Mouse (Mus musculus) left cerebral cortex, adult 8-10 months (tissue): ENCODE data around the gene Grm8. TPM values are rescaled to one million over a fixed set of nuclear protein-coding genes. Genes with fewer than 3 reads are reported as not detected.
A peak's percentile ranks its signal among the peaks of the same experiment; 100 is the strongest.

Experiments used
- DNase-seq, 2 experiments: peaks; one replicate each; pipeline ENCODE4 v3.0.0; 2022; ENCODE audit warnings: low spot score in 2 of 2
- total RNA-seq, 4 experiments: library from RNA; stranded (reverse); gene quantifications; 2 replicates each; pipeline ENCODE4 v1.2.4; 2022

The Grm8 gene
- total RNA-seq = 10 to 100 TPM; 21.3 to 30.1 (median 25.8) TPM

- peak; percentile 25 to 32 for DNase-seq
Measured at GRCm38 (mm10) chr6:28135001-28135401, at the start of gene Grm8. Grm8 (minus strand) TSS chr6:28135178.

DNA sequence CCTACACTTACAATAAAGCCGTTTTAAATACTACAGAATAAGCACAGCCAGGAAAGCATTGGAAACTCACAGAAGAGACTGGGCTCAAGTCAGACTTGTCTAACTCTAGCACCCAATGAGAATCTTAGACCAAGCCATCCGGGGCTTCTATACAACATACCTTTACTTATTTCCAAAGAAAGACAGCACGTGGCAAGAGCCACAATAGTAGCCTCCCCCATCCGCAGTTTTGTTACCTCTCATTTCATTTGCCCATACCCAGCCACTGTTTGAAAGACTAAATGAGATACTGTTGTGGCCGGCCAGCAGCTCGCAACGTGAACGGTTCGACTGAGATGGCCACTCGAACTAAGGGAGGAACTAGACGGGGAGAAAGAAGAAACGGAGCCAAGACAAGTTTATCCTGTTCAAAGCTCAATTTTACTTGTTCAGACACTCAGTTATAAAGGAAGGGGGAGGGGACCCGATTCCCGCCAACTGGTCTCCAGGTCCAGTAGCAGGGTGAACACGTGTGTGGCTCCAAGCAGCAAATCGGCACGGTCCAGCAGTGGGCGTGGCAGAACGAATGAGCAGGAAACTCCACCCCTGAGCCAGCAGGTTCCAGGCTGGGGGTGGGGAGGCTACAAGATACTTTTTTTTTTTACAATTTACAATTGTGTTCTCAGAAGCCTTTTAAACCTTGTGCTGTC lies 35.0 kb upstream of the Grm8 start:
- DNase-seq = no peak

GRCm38 (mm10) chr6:28160399-28160798 lies 25.4 kb upstream of the Grm8 start:
- DNase-seq = no peak

DNA sequence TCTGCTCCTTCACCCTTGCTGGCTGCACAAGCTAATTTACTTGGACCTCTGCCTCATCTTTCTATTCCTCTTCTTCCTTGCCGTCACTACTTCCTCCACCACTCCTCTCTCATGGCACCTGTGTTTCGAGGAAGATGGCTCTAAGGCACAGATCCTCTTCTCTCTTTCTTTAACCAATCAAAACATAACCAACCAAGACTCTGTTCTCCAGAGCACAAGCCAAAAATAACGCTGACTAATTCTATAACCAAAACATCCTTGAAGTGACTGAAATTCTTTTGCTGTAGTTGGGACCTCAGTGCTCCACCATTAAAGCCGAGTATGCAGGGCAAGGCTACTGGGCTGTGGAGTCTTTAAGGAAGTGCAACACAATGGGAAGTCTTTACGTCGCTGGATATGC lies 11.5 kb upstream of the Grm8 start:
- no peak for DNase-seq

DNA sequence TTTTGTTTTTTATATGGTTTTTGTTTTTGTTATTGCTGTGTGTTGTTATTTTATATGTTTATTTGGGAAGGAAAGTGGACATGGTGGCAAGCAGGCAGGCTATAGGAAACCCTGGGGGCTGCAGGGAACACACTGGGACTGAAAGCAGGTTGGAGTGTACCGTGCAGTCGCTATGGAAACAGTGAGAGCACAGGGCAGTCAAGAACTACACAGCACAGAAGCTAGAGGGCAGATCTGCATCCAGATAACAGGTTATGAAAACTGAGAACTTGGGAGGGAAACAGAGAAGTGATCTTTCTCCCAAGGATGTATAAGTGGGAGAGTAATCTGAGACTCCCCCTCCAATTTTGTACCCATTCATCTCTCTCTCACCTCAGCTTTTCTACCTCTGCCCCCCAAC lies 7.4 kb upstream of the Grm8 start:
- no peak for DNase-seq

DNA sequence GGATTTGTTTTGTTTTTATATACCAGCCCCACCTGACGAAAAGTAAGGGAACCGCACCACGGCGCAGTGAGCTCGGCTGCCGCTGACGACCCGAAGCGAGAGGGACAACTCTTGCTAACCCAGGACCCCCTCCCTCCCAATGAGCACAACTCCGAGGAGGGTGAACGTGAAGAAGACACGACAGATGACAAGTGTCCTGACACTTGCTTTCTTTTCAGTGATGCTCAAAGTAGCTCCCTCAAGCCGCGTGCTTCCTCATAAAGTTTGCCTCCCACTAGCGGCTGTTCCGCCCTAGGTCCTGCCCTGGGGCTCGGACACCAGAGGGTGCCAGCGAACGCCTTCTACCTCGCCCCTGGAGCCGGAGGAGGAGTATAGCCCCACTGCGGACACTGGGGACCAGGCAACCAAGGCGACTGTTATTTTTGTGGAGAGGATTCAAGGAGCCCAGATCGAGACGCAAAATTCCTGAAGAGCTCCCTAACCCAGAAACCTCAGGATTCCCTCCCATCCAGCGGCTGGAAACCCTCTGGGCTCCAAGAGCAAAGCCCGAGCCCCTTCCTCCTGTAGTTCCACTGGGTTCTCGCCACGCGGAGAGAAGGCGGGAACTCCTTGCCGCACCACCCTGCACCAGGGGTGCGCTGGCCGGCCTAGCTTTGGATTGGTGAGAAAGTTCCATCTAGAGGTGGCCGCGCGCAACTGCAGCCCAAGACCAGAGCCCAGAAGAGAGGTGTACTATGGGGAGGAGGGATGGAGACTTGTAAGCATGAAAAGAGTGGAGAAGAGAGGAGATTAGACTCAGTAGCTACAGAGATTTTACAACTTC lies 644 bp upstream of the Grm8 start:
- DNase-seq = peak; percentile 75 to 85

- no peak for DNase-seq
Measured at GRCm38 (mm10) chr6:28134251-28134801, 652 bp downstream of the Grm8 start.

GRCm38 (mm10) chr6:28133206-28134063 lies 1.5 kb downstream of the Grm8 start:
- DNase-seq = no peak

GRCm38 (mm10) chr6:28132056-28132455 lies 2.9 kb downstream of the Grm8 start:
- DNase-seq = no peak

DNA sequence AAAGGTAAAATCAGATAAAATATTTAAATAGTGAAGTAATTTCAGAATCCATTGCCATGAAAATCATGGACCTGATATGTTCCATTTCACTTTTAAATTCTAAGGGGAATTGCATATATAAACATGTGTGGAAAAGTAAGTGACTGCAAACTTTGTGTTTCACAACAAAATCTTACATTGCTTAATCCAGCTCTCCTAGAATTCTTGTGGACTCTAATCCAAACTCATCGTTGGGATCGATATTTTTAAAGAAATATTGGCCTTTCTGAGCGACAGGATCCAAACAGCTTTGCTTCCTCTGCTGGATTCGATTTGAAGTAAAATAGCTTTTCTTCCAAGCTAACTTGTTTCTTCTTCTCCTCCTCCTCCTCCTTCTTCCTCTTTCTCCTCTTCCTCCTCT lies 6.1 kb downstream of the Grm8 start:
- no peak for DNase-seq

GRCm38 (mm10) chr6:28115519-28115918 lies 19.5 kb downstream of the Grm8 start:
- no peak for DNase-seq

GRCm38 (mm10) chr6:28114916-28115315 lies 20.1 kb downstream of the Grm8 start:
- no peak for DNase-seq

DNA sequence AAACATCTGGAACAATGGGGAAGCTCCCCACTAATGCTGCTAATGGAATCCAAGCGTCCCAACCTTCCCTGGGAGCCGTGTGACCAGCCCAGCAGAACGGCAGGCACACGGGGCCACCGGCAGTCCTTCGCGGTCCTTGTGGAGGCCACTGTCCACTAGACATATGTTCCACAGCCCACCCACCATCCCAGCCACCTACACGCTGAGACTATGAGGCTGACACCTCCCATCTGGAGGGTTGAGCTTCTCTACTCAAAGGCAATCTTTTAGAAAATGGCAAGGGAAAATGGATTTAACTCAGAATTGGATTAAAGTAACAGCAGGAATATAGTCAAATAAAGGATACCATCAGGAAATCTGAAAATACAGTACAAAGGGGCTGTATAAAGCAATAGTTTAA lies 23.4 kb downstream of the Grm8 start:
- no peak for DNase-seq

DNA sequence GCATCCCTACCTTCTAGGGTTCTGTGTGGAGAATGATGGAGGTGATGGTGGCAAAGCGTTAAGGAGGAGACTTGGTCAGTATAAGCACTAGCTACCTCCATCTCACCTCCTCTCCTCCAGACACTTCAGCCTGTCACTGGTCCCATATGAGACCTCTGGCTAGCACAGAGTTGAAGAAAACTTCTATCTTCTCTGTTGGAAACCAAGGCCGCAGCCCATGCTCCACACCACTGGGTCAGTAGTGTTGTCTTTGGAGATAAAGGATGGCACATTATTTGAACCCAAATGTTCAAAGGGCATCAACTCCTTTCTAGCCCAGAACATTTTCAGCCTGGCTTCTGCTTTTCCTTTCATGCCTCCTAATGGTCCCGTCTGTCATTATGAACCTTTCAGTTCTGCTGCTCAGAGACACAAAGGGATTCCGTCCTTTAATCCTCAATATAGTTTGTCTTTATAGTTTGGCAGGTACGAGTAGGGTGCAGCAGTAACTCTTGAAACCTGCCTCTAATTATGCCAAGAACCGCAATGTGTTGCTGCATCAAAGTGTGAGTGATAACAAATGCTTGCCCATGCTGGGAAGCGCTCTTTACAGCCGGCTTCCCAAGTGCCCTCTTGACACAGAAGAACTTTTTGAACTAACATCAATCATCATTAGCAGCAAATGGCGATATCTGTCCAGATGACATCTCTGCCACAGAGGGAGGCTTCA lies 32.2 kb downstream of the Grm8 start:
- DNase-seq = no peak

DNA sequence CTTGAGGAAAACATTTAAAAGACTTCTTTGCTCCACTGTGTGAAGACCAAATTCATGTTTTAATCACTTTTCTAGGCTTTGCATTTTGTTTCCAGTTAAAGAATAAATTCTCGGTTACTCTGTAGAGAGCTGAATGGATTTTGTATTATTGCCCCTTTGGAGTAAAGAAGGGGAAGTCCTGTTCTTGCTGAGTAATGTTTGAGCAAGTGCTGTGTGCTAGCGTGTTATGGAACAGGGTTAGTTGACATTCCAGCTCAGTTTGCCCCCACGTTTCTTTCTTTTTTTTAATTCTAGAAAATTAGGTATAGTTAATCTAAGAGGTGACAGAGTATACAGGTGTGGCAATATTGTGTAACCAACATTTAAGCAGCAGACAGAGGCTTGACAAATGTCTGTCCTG lies 35.0 kb downstream of the Grm8 start:
- DNase-seq = no peak

GRCm38 (mm10) chr6:28092511-28092910 lies 42.5 kb downstream of the Grm8 start:
- peak in 1 of 2 experiments; percentile 11 for DNase-seq

DNA sequence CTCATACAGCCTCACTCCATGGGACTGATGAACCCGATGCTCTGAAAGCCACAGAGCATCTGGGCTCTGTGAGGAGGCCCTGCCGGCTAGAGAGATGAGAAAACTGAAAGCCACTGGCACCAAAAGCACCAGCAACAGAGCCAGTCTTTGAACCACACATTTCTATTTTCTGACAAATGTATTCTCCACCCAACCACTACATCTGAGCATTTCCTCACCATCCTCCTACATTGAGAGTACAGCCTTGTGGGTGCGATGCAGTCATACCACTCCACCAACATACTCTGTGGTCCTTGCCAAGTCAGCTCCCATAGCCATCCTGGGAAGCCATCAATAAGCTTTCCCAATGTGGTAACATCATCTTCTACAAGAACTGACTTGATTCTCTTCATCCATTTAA lies 43.1 kb downstream of the Grm8 start:
- DNase-seq = peak in 1 of 2 experiments; percentile 64

GRCm38 (mm10) chr6:28090981-28091380 lies 44.0 kb downstream of the Grm8 start:
- DNase-seq = no peak

DNA sequence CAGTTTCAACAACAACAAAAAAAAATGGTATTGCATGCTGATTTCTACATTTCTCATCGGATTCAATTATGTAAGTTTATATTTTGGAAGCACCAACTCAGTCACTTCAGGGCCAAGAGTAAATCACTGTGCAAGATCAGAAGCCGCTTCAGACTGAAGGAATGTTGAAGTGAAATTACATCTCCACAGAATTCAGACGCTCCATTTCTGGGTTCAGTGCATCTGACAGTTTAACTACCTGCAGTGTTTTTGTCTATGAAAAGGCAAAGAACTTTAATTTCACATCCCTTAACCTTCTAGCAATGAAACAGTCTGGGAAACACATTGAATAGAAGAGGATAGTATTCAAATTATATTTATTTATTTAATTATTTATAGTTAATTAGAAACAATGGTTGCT lies 59.4 kb downstream of the Grm8 start:
- no peak for DNase-seq

DNA sequence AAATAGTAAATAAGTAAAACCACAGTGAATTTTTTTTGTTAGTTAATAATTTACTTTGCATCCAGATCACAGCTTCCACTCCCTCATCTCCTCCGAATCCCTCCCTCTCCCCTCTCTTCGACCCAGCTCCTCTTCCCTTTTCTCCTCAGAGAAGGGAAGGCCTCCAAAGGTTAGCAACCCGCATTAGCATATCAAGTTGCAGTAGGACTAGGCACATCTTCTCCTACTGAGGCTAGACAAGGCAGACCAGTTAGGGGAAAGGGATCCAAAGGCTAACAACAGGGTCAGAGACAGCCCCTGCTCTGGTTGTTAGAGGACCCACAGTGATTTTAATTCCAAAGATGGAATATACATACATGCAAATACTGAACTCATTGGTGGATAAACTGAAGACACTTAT lies 60.5 kb downstream of the Grm8 start:
- no peak for DNase-seq

- no peak for DNase-seq
Measured at GRCm38 (mm10) chr6:28051966-28052365, 83.0 kb downstream of the Grm8 start.
